In the genomic region with DNA sequence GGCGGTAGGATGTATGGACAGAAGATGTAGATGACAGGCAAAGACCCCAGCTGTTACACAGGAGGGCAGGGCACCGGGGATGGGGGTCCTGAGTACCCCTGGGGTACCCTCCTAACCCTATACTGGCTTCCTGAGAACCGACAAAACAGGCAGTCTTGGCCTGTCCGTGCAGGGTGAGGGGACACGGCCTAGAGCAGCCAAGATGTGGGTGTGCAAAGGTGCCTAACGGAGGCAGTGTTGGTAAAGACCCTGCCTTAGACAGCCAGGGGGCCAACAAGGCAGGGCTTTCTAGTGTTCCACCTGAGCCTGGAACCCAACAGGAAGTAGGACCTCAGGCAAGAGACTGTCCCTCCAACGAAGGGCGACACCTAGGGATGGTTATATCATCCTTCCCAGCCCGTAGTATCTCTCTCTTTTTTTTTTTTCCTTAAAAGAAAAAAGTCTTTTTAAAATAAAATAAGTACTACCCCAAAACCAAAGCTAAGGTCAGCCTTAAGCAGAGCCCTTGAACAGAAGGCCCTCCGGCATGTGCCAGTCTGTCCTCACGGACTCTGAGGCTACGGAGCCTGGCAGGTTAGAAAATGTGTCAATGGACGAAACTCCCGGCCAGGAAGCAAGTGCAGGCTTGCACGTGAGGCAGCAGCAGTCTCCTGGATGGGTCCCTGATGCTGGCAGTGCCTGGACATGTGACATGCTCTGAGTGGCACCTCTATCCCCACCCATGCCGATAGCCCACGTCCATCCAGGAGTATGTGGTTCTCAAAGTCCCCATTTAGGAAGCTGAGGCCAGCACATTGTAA, we compare ENCODE assay signal across 11 mouse cellular contexts. TPM values are rescaled to one million over a fixed set of nuclear protein-coding genes. Genes with fewer than 3 reads are reported as not detected.
A peak's percentile ranks its signal among the peaks of the same experiment; 100 is the strongest.
DNase-seq lines count a peak whose midpoint lies in the region; ATAC-seq and TF ChIP-seq lines count a peak whose summit lies in the region.
"Had no signal": no experiment of that assay in that cellular context is flagged by ENCODE, and none has a peak within 500 bp of the region (broad histone marks: within the 10 kb centered on the region; RNA-seq: fewer than 3 reads in every experiment).

No protein-coding gene starts in this region.

- H3K4me2 ChIP-seq in liver, embryonic 16.5 days (ENCODE audit: low read depth, low read length) = peak overlapping the region; percentile 28; the same call in 1 of the 2 replicates

- no peaks in the 10 kb centered on the region; the same call in 1 of the 2 replicates for H3K36me3 ChIP-seq in liver, embryonic 16.5 days (ENCODE audit: control insufficient read depth, insufficient read depth)

- H3K4me3 ChIP-seq in layer of hippocampus, adult 2 months = no peak overlapping the region
- H3K4me3 ChIP-seq in liver, embryonic 16.5 days (ENCODE audit: low read depth, low read length) = no peak overlapping the region

- no peak overlapping the region for H3K9ac ChIP-seq in liver, embryonic 16.5 days (ENCODE audit: low read depth, low read length)

- TF ChIP-seq CTCF in layer of hippocampus, adult 2 months (conservative IDR thresholded peaks at IDR 0.05) = no peak

- H3K27me3 ChIP-seq in liver, embryonic 16.5 days (ENCODE audit: control insufficient read depth, insufficient read depth, low read depth, low read length) = no peaks in the 10 kb centered on the region

- peak overlapping the region; percentile 57; the same call in 1 of the 2 replicates for H3K27ac ChIP-seq in layer of hippocampus, adult 2 months
- H3K27ac ChIP-seq in liver, embryonic 16.5 days (ENCODE audit: low read length) = no peak overlapping the region; the same call in 1 of the 2 replicates

- no peaks in the 10 kb centered on the region for H3K9me3 ChIP-seq in liver, embryonic 16.5 days (replicated peaks; ENCODE audit: control insufficient read depth, low read length)

- DNase-seq in layer of hippocampus, adult 2 months (ENCODE audit: low spot score in 2 of 2) = no peak
- no peak for DNase-seq in layer of hippocampus, adult 8-10 months (ENCODE audit: low spot score in 2 of 2)
- DNase-seq in urinary bladder, postnatal 14 days (ENCODE audit: low spot score) = peak; percentile 49
- DNase-seq in urinary bladder, postnatal 10 days (ENCODE audit: low spot score) = no peak
- DNase-seq in neural tube, embryonic 10.5 days (ENCODE audit: extremely low spot score, low spot score) = no peak
- DNase-seq in kidney, postnatal 4 days = no peak
- DNase-seq: adrenal gland, postnatal 25 days; kidney, adult 11 months; left cerebral cortex, postnatal 4 days; lung, postnatal 14 days had no signal

- 65% methylated on average over 17 of the region's 17 CpGs for WGBS in liver, embryonic 16.5 days (ENCODE audit: insufficient replicate concordance)

- peaks cover 48% of the 10 kb centered on the region for H3K4me1 ChIP-seq in liver, embryonic 16.5 days (ENCODE audit: control insufficient read depth, low read depth, low read length)

- ATAC-seq in liver, embryonic 16.5 days (ENCODE audit: low read depth) = no peak

RNA-seq across cellular contexts. Expression of gene Grk2, which starts 7.5 kb away (rescaled TPM):
- total RNA-seq in layer of hippocampus, adult 2 months (2021) = 100 to 1,000 TPM; 181 to 201 TPM
- total RNA-seq in layer of hippocampus, adult 8-10 months (2022) = 100 to 1,000 TPM; 174 to 191 (median 186) TPM
- polyA plus RNA-seq in liver, embryonic 16.5 days (2015; fragmentation: Nextera tagmentation; extraction: Ambion mirVana) = 7.8 and 9.5 TPM in 2 replicates

RNA-seq across cellular contexts. Expression of gene Ankrd13d, which starts 15.6 kb away (rescaled TPM):
- total RNA-seq in layer of hippocampus, adult 2 months (2021) = 10 to 100 TPM; 63.4 to 70.7 TPM
- 10 to 100 TPM; 60.3 to 77.2 (median 67.3) TPM for total RNA-seq in layer of hippocampus, adult 8-10 months (2022)
- polyA plus RNA-seq in liver, embryonic 16.5 days (2015; fragmentation: Nextera tagmentation; extraction: Ambion mirVana) = 1.1 and 1.2 TPM in 2 replicates

RNA-seq across cellular contexts. Expression of gene Ssh3, which starts 29.5 kb away (rescaled TPM):
- 10 to 100 TPM; 57.5 to 58.7 TPM for total RNA-seq in layer of hippocampus, adult 2 months (2021)
- 10 to 100 TPM; 64.8 to 79.5 (median 68.0) TPM for total RNA-seq in layer of hippocampus, adult 8-10 months (2022)
- 2.1 TPM in 2 replicates for polyA plus RNA-seq in liver, embryonic 16.5 days (2015; fragmentation: Nextera tagmentation; extraction: Ambion mirVana)
